Mouse (Mus musculus) forebrain, embryonic 16.5 days (tissue): ENCODE measurements around the gene Entpd6. TPM values are rescaled to one million over a fixed set of nuclear protein-coding genes. Genes with fewer than 3 reads are reported as not detected.

Experiments used
- ATAC-seq: fragments of 200-750 bp; cut with Nextera tagmentation; 2 replicates; pipeline ENCODE4 v1.8.0; 2017; ENCODE audit warnings: mild to moderate bottlenecking, moderate library complexity
- H3K27ac ChIP-seq: fragments of 300-500 bp; sonication (generic); 2 replicates; pipeline ENCODE4 v1.5.1; 2014; ENCODE audit warnings: low read length, control low read depth
- H3K27me3 ChIP-seq: fragments of 300-500 bp; sonication (generic); replicated peaks from 2 replicates; pipeline ENCODE4 v1.6.1; 2014; ENCODE audit warnings: low read length; ENCODE audit not compliant: control insufficient read depth, insufficient read depth
- H3K36me3 ChIP-seq: fragments of 300-500 bp; sonication (generic); 2 replicates; pipeline ENCODE4 v1.6.1; 2014; ENCODE audit not compliant: control insufficient read depth, insufficient read depth
- H3K4me1 ChIP-seq: fragments of 300-500 bp; sonication (generic); replicated peaks from 2 replicates; pipeline ENCODE4 v1.6.1; 2014; ENCODE audit warnings: low read length; ENCODE audit not compliant: control insufficient read depth, insufficient read depth
- H3K4me2 ChIP-seq: fragments of 300-500 bp; sonication (generic); 2 replicates; pipeline ENCODE4 v1.6.1; 2014; ENCODE audit warnings: mild to moderate bottlenecking, low read length, control low read depth
- H3K4me3 ChIP-seq: fragments of 300-500 bp; sonication (generic); replicated peaks from 2 replicates; pipeline ENCODE4 v1.5.1; 2014; ENCODE audit warnings: mild to moderate bottlenecking, low read length, control low read depth
- H3K9ac ChIP-seq: fragments of 300-500 bp; sonication (generic); replicated peaks from 2 replicates; pipeline ENCODE4 v1.6.1; 2014; ENCODE audit warnings: low read depth, low read length, control low read depth
- H3K9me3 ChIP-seq: fragments of 300-500 bp; sonication (generic); 2 replicates; pipeline ENCODE4 v1.6.1; 2016; ENCODE audit warnings: low read length; ENCODE audit not compliant: control insufficient read depth
- WGBS: fragments of 180-500 bp; shearing (Covaris S2); extraction: QIAGEN DNeasy Blood & Tissue Kit; methylation state at CpG from one replicate; pipeline ENCODE4 v1.1.7; 2014; 5-methylcytosine and 5-hydroxymethylcytosine counted together
- polyA plus RNA-seq: library from polyadenylated mRNA; unstranded; fragments of >200 nt; fragmentation: Nextera tagmentation; extraction: Ambion mirVana; gene quantifications from 2 replicates; pipeline ENCODE4 v1.2.1, GENCODE M21; 2015

The Entpd6 gene
- polyA plus RNA-seq, 1 experiment from 2014 or later = 62.3 TPM

GRCm38 (mm10) chr2:150772466-150773119 lies 23.8 kb downstream of the Entpd6 start:
- Histone ChIP-seq H3K4me1 (peaks cover 23% of the 10 kb centered on the region), H3K9me3 (no peaks in the 10 kb centered on the region), H3K4me3 (no peak overlapping the region), H3K9ac (no peak overlapping the region), H3K4me2 (no peak overlapping the region), H3K36me3 (peaks cover 5% of the 10 kb centered on the region), H3K27ac (no peak overlapping the region), H3K27me3 (no peaks in the 10 kb centered on the region)
- 54% methylated on average over 10 of the region's 10 CpGs for WGBS
- 0 out of 2 replicates have a peak, but pooled peaks have one; percentile 10 for ATAC-seq

- WGBS = 73% methylated on average over 2 of the region's 2 CpGs
- H3K36me3 ChIP-seq = no peaks in the 10 kb centered on the region
- peaks cover 5% of the 10 kb centered on the region; the same call in 1 of the 2 replicates for H3K27me3 ChIP-seq
- no peak for ATAC-seq
- H3K4me3 ChIP-seq = no peak overlapping the region
- no peaks in the 10 kb centered on the region for H3K9me3 ChIP-seq
- no peak overlapping the region for H3K9ac ChIP-seq
- peaks cover 9% of the 10 kb centered on the region for H3K4me1 ChIP-seq
- no peak overlapping the region for H3K27ac ChIP-seq
- no peak overlapping the region for H3K4me2 ChIP-seq
Measured at GRCm38 (mm10) chr2:150782801-150783200, 34.0 kb downstream of the Entpd6 start.

- Histone ChIP-seq H3K27me3 (peaks cover 5% of the 10 kb centered on the region; the same call in 1 of the 2 replicates), H3K9me3 (no peaks in the 10 kb centered on the region), H3K36me3 (no peaks in the 10 kb centered on the region), H3K4me3 (peak within 1 kb of the TSS; percentile 86), H3K4me2 (peak within 1 kb of the TSS; percentile 88), H3K27ac (peak within 1 kb of the TSS; percentile 68), H3K9ac (peak within 1 kb of the TSS; percentile 82), H3K4me1 (peaks cover 26% of the 10 kb centered on the region)
- WGBS = 2% methylated on average over 58 of the region's 58 CpGs
- peak; percentile 98 for ATAC-seq
Measured at GRCm38 (mm10) chr2:150786251-150787180, 37.7 kb downstream of the Entpd6 start, which contains the start of gene Pygb. Gene Pygb (plus strand): TSS chr2:150786735.

GRCm38 (mm10) chr2:150787234-150787771 lies 38.5 kb downstream of the Entpd6 start:
- H3K27me3 ChIP-seq = peaks cover 5% of the 10 kb centered on the region; the same call in 1 of the 2 replicates
- peak overlapping the region; percentile 86 for H3K4me3 ChIP-seq
- peak; percentile 47 for ATAC-seq
- WGBS = under 1% methylated on average over 23 of the region's 23 CpGs
- H3K27ac ChIP-seq = peak overlapping the region; percentile 33; the same call in 1 of the 2 replicates
- H3K36me3 ChIP-seq = no peaks in the 10 kb centered on the region
- peak overlapping the region; percentile 88 for H3K4me2 ChIP-seq
- peak overlapping the region; percentile 82 for H3K9ac ChIP-seq
- no peaks in the 10 kb centered on the region for H3K9me3 ChIP-seq
- H3K4me1 ChIP-seq = peaks cover 26% of the 10 kb centered on the region

GRCm38 (mm10) chr2:150788768-150789550 lies 40.1 kb downstream of the Entpd6 start:
- Histone ChIP-seq H3K27me3 (peaks cover 5% of the 10 kb centered on the region; the same call in 1 of the 2 replicates), H3K4me3 (no peak overlapping the region; the same call in 1 of the 2 replicates), H3K4me1 (peaks cover 26% of the 10 kb centered on the region), H3K27ac (peak overlapping the region; percentile 38; the same call in 1 of the 2 replicates), H3K36me3 (no peaks in the 10 kb centered on the region), H3K4me2 (peak overlapping the region; percentile 36), H3K9ac (no peak overlapping the region), H3K9me3 (no peaks in the 10 kb centered on the region)
- WGBS = 33% methylated on average over 4 of the region's 4 CpGs
- ATAC-seq = no peak

GRCm38 (mm10) chr2:150793320-150793719 lies 44.5 kb downstream of the Entpd6 start:
- Histone ChIP-seq H3K4me2 (no peak overlapping the region), H3K9me3 (no peaks in the 10 kb centered on the region), H3K4me3 (no peak overlapping the region), H3K27ac (no peak overlapping the region), H3K9ac (no peak overlapping the region), H3K27me3 (no peaks in the 10 kb centered on the region), H3K36me3 (peaks cover 6% of the 10 kb centered on the region; the same call in 1 of the 2 replicates), H3K4me1 (peaks cover 12% of the 10 kb centered on the region)
- ATAC-seq = no peak
- 90% methylated on average over 4 of the region's 4 CpGs for WGBS

GRCm38 (mm10) chr2:150798084-150798483 lies 49.2 kb downstream of the Entpd6 start:
- 85% methylated on average over 7 of the region's 7 CpGs for WGBS
- Histone ChIP-seq H3K4me3 (no peak overlapping the region), H3K4me1 (no peaks in the 10 kb centered on the region), H3K4me2 (no peak overlapping the region), H3K27me3 (no peaks in the 10 kb centered on the region), H3K9ac (no peak overlapping the region), H3K27ac (no peak overlapping the region), H3K9me3 (no peaks in the 10 kb centered on the region), H3K36me3 (peaks cover 8% of the 10 kb centered on the region)
- no peak for ATAC-seq

GRCm38 (mm10) chr2:150800616-150801015 lies 51.8 kb downstream of the Entpd6 start:
- no peaks in the 10 kb centered on the region for H3K9me3 ChIP-seq
- H3K27me3 ChIP-seq = no peaks in the 10 kb centered on the region
- no peaks in the 10 kb centered on the region for H3K4me1 ChIP-seq
- WGBS = 92% methylated on average over 5 of the region's 5 CpGs
- H3K9ac ChIP-seq = no peak overlapping the region
- no peak overlapping the region for H3K4me3 ChIP-seq
- ATAC-seq = no peak
- peaks cover 7% of the 10 kb centered on the region for H3K36me3 ChIP-seq
- H3K4me2 ChIP-seq = no peak overlapping the region
- no peak overlapping the region for H3K27ac ChIP-seq
